Mouse (Mus musculus): ENCODE data around the gene Nrp1. TPM values are rescaled to one million over a fixed set of nuclear protein-coding genes. Genes with fewer than 3 reads are reported as not detected.

Gene Nrp1
- total RNA-seq, 4 experiments from 2014 or later = 24.9 to 28.0 (median 26.4) TPM

GRCm38 (mm10) chr8:128498836-128499235 lies 140.4 kb downstream of the Nrp1 start:
- no peak for DNase-seq (ENCODE audit: low spot score in 2 of 2)

- no peak for DNase-seq (ENCODE audit: low spot score in 2 of 2)
Measured at GRCm38 (mm10) chr8:128504136-128504829, 145.9 kb downstream of the Nrp1 start.

GRCm38 (mm10) chr8:128505866-128506265 lies 147.5 kb downstream of the Nrp1 start:
- no peak for DNase-seq (ENCODE audit: low spot score in 2 of 2)

GRCm38 (mm10) chr8:128508723-128509122 lies 150.3 kb downstream of the Nrp1 start:
- DNase-seq (ENCODE audit: low spot score in 2 of 2) = no peak

- DNase-seq (ENCODE audit: low spot score in 2 of 2) = no peak
Measured at GRCm38 (mm10) chr8:128511021-128511420, 152.6 kb downstream of the Nrp1 start.

DNA sequence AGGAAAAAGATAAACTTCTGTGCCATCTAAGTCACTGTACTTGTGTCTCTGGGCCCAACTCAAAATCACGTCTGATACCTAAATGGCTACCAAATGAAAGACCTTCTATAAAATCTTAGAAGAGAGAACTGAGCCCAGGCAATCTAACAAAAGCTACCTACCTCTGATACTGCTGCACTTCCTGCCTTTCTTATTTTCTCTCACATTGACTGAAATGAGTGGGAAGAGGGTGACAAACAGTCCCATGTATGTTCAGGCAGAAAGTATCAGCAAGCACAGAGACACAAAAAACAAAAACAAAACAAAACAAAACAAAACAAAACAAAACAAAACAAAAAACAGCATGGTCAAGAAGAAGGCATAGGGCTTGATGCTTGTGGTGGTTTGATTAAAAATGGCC lies 153.3 kb downstream of the Nrp1 start:
- DNase-seq (ENCODE audit: low spot score in 2 of 2) = no peak

- DNase-seq (ENCODE audit: low spot score in 2 of 2) = no peak
Measured at GRCm38 (mm10) chr8:128516846-128517446, 158.5 kb downstream of the Nrp1 start.

- DNase-seq (ENCODE audit: low spot score in 2 of 2) = no peak
Measured at GRCm38 (mm10) chr8:128517546-128518102, 159.2 kb downstream of the Nrp1 start.

DNA sequence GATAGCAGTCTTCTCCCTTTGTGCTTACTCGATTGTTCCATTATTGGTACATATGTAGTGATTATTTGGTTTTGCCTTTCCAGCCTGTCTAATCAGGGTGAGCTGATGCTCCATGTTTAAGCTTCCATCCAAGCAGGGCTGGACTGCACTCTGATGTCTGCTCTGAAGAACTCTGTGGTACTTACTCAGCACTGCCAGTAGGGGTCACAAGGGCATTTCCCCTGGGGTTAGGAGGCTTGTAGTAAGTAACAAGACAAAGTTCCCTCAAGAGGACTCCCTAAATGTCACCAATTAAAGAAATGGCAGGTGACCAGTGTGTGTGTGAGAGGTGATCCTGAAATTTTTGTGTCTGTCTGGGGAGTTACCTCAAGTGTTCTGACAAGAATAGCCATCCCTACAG lies 161.0 kb downstream of the Nrp1 start:
- DNase-seq (ENCODE audit: low spot score in 2 of 2) = no peak

DNA sequence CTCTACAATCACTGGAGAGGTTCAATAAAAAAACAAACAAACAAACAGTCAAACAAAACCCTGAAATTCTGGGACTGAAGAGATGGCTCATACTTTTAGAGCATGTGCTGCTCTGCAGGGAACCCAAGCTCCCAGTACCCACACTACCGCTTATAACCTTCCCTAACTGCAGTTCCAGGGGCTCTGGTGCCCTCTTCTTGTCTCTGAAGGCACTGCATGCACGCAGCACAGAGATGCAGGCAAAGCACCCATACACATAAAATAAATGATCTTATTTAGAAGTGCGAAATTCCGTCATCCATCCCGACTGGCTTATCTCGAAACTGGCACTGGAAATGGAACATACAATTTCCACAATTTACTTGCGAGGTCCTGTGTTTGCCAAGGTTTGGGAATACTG lies 165.4 kb downstream of the Nrp1 start:
- no peak for DNase-seq (ENCODE audit: low spot score in 2 of 2)

- no peak for DNase-seq (ENCODE audit: low spot score in 2 of 2)
Measured at GRCm38 (mm10) chr8:128525912-128526311, 167.5 kb downstream of the Nrp1 start.

DNA sequence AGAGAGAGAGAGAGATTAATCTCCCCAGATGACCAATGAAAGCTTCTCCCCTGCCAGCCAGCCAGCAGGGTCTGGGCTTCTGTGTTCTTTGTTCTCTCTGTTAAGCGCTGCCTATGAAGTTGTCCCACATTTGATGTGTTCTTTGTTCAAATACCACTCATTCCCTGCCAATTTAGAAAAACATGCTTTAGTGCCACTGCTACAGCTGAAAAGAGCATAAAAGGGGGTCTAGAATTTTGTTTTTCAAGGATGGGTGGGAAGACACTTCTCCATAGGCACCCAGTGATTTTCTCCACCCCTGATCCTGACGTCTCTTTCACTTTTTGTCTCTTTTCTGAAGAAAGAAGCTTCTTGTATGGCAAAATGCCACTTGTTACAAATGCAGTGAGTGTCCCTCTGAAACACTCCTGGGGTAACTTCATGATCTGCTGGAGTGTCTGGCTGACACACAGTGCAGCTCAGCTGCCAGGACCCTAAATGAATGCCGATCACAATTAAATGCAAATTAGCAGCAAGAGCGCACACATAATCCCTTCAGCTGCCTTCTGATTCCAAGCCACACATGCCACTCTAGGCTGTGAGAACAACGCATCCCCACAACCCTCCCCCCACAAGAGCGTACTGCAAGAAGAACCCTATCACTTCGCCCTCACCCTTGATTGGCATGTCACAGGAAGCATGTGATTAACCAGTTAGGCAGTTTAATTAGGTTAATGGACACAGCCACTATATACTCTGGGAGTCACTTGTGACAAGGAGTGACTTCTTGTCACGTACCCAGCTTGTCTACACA lies 170.4 kb downstream of the Nrp1 start:
- no peak for DNase-seq (ENCODE audit: low spot score in 2 of 2)

- DNase-seq (ENCODE audit: low spot score in 2 of 2) = peak in 1 of 2 experiments; percentile 7
Measured at GRCm38 (mm10) chr8:128534442-128534871, 176.1 kb downstream of the Nrp1 start.

- DNase-seq (ENCODE audit: low spot score in 2 of 2) = no peak
Measured at GRCm38 (mm10) chr8:128535685-128536084, 177.3 kb downstream of the Nrp1 start.

GRCm38 (mm10) chr8:128538378-128538777 lies 180.0 kb downstream of the Nrp1 start:
- no peak for DNase-seq (ENCODE audit: low spot score in 2 of 2)

GRCm38 (mm10) chr8:128541355-128542090 lies 183.1 kb downstream of the Nrp1 start:
- no peak for DNase-seq (ENCODE audit: low spot score in 2 of 2)

- no peak for DNase-seq (ENCODE audit: low spot score in 2 of 2)
Measured at GRCm38 (mm10) chr8:128544128-128544846, 185.9 kb downstream of the Nrp1 start.

DNA sequence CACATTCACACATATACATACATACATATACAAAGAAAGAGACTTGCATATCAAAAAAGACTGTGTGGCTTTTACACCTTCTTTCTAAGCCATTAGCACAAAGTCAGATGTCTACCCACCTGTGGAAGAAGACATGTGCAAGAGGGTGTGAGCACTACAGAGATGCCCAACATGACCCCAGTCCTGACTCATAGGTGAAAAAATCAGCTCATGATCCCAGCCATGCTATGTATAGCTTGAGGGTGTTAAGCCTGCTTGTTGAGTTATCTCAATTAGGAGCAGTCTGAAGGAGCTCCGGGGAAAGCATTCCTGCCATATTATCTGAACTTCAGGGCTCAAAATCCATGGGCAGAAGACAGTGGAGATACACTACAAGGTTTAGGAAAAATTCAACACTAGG lies 187.9 kb downstream of the Nrp1 start:
- DNase-seq (ENCODE audit: low spot score in 2 of 2) = no peak

DNA sequence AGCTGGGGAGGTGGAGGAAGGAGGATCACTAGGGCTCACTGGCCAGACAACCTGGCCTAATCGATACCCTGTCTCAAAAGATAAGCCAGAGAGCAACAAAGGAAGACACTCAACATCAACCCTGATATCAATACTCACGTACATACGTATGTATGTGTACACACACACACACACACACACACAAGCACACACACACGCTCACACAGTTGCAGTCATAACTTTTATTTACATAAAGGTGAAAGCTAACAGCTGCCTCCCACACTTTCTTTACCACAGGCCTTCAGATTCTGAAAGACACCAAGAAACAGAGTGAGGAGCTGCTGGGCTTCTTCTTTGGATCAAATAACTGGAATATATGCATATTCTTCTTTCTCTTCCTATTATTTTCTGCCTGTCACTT lies 189.0 kb downstream of the Nrp1 start:
- DNase-seq (ENCODE audit: low spot score in 2 of 2) = no peak

GRCm38 (mm10) chr8:128549738-128550137 lies 191.3 kb downstream of the Nrp1 start:
- no peak for DNase-seq (ENCODE audit: low spot score in 2 of 2)

All from left cerebral cortex, adult 8-10 months (tissue).